Mouse (Mus musculus) heart, adult 18-20 months (tissue): ENCODE data around the gene Myh14. TPM values are rescaled to one million over a fixed set of nuclear protein-coding genes. Genes with fewer than 3 reads are reported as not detected.

Experiments
- DNase-seq, 2 experiments: peaks; one replicate each; pipeline ENCODE4 v3.0.0; 2021 to 2022; ENCODE audit warnings: mixed read lengths in 1 of 2
- total RNA-seq, 2 experiments: library from RNA; stranded (reverse); gene quantifications; 2 replicates each; pipeline ENCODE4 v1.2.3; 2021

The Myh14 gene
- total RNA-seq, 2 experiments from 2014 or later, result 86.9 to 95.7 TPM

DNA sequence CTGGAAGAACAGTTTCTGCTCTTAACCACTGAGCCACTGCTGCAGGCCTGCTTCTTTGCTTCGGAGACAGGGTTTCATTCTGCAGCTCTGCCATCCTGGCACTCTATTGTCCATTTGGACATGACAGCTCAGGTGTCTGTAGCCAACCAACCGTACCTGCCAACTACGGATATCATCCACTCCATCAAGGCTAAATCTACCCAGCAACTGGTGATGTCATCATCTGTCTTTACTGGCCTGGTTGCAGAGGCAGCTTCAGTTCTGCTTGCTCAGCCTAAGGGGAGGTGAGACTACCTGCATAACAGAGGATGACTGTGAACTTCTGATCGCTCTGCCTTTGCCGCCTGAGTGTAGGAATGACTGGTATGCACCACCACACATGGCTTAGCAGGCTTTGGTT, 1.6 kb upstream of the Myh14 start:
- no peak for DNase-seq

DNA sequence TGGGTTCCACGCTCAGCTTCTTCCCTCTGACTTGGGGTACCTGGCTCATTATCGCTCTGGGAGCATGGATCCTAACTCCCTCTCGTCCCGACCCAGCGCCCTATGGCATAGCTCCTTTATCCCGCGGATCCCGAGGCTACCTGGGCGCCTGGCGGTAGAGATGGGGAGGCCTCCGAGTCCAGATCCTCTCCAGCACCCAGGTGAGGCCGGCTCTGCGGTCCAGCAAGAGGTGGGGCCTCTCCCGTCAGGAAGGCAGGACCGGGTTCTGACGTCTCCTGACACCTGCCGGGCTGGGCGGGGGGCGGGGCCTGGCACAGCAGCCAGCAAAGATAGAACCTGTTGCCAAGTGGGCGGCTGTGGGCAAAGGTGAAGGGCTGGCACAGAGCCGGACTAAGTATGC, 1.5 kb downstream of the Myh14 start:
- DNase-seq, result no peak

DNA sequence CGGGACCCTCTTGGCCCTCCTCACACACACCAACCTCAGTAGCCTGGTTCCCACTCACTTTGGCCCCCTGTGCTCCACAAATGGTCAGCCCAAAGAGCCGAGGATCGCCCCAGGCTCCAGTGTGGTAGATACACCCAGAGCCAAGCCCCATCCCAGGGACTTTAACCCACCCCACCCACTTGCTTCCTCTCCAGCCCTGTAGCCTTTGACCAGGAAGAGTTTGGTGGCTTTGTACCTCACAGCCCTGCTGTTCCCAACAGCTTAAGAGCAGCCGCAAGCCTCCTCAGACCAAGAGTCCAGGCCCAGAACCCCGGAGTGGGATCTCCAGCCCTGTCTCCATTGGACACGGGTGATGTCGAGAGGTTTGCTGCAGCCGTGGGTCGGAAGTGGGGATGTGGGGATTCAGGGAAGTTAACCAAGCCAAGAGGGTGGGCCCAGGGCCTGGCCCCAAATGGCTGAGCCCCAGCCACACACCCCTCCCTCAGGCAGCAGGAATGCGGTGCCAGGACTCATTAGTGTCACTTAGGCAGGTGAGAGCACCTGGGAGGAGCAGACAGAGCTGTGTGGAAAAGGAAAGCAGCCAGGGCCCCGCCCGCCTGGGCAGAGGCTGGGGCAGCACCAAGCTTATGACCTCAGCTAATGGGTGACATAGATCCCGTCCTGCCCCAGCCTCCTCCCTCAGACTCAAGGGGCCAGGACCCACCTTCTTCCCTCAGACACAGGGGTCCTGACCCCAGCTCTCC, 2.5 kb downstream of the Myh14 start:
- no peak for DNase-seq

DNA sequence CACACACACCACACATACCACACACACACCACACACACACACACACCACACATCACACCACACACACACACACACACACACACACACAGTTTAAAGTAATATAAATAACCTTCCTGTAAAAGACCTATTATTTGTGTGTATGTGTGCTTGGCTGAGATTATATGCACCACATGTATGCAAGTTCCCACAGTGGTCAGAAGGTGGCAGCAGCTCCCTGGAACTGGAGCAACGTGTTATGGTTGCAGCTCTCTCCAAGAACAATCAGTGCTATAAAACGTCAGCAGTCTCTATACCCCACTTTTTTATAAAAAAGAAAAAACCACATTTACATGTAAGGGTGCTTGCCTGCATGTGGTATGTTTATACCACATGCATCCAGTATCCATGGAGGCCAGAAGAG, 4.2 kb downstream of the Myh14 start:
- no peak for DNase-seq

DNA sequence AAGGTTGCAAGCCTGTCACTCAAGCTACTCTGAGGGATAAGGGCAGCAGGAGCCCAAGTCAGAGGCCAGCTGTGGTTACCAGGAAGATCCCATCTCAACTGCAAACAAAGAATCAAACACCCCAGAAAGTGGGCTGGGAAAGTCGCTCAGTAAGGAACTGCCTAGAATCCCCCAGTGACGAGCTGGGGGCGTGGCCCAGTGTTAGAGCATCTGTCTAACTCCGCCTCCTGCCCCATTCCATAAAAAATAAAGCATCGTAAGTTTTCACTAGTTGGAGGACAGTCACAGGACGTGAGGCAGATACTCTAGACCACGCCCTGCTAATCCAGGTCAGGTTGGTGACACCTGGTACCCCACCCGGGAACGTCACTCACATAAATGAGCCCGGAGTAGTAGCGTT, 5.9 kb downstream of the Myh14 start:
- DNase-seq, result no peak

DNA sequence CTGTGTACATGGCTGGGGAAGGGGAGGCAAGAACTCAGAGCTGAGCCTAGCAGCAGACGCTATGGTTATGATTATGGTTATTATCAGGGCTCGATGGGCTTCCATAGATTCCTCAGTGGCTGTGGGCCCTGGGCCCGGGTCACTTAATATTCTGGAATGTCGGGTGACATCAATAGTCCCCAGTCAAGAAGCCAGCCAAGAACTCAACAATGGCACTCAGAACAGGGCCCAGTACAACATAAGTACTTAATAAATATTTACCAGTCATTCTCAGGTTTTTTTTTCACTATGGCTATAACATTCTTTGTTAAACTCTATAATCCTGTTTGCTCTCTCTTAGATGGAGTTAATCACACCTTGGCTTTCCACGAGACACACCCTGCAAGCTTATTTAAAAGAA, 7.1 kb downstream of the Myh14 start:
- DNase-seq, result no peak

DNA sequence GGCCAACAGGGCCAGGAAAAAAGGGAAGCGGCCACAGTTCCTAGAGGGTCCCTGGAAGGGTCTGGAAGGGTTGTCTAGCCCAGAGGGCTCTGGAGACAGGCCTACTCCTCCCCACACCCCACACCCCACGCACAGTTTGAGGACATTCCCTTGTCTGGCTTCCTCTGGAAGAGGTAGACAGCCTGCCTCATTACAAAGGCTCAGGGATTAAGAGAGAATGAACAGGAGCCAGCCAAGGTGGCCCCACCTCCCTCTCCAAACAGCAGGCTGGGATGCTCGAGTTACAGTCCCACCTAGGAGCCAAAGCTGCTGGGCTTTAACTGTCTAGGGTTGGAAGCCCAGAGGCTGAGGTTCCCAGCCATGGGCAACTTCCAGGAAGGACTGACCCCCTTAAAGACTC, 8.1 kb downstream of the Myh14 start:
- no peak for DNase-seq

DNA sequence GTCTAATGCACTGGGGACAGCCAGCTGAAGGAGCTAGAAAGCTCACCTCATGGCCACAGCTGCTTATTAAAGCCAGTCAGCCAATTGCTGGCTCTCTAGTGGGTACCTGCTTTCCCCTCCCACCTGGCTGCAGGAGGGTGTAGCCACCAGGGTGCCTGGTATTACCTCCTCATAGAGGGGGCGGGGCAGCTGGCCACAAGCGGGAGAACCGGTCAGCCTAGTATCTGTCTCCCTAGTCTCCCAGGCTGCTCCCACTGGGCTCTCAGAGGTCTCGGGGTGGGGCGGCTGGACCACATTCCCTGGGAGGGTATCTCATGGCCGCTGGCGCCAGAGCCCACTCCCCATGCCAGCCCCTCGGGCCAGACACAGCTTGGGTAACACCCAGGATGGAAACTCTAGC, 8.5 kb downstream of the Myh14 start:
- no peak for DNase-seq

DNA sequence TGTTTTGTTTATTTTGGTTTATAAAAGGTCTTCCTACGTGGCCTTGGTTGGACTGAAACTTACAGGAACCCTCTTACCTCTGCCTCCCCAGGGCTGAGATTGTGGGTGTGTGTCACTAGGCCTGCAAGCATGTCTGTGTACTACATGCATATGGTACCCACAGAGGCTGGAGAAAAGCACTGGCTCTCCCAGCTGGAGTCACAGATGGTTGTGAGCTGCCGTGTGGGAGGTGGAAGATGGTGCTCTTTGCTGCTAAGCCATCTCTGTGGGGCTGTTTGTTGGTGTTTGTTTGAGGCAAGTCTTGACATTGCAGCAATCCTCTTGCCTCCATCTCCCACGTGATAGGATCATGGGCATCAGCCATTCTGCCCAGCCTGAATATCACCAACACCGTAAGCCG, 9.4 kb downstream of the Myh14 start:
- DNase-seq, result no peak

DNA sequence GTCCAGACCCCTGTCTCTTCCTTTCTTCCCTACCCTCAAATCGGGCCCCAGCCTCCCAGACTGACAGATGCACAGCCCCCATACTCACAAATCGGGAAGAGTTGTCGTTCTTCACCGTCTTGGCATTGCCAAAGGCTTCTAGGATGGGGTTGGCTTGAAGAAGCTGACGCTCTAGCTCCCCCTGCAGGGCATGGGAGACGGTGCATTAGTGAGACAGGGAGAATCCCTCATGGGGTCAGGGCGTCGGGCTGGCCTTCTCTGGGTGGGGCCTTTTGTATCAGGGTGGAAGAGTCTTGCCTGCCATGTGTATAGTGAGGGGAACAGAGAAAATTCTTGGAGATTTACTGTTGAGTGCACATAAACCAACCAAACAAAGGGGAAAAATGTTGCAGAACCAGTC, 15.1 kb downstream of the Myh14 start:
- peak; percentile 36 to 72 for DNase-seq

DNA sequence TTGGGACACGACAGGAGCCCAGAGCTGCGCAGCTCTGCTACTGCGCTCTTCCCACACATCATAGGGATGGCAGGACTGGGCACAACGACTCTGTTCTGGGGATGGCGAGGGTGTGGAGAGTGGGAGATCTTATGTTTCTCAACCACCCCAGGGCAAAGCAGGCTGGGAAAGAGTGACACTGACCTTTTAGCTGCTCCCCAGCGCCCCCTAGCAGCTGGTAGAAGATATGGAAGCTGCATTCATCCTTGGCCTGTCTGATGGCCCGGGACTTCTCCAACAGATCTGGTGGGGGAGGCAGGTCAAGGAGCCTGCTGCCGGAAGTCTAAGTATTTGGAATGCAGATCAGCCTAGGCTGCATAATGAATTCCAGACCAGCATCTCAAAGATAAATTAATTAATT, 16.9 kb downstream of the Myh14 start:
- DNase-seq, result no peak

DNA sequence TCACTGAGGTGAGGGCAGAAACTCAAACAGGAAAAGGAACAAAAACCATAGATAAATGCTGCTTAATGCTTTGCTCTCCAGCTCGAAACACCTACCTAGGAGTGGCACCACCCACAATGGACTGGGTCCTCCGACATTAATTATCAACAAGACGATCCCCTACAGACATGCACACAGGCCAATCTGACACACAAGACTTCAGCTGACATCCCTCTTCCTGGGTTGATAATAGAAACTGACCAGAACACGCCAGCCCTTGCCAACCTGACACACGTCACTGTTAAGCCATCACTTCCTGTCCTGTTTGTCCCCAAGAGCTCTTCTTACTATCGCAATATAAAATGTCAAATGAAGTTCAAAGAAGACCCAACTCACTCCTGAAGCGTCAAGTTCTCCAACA, 19.2 kb downstream of the Myh14 start:
- no peak for DNase-seq

DNA sequence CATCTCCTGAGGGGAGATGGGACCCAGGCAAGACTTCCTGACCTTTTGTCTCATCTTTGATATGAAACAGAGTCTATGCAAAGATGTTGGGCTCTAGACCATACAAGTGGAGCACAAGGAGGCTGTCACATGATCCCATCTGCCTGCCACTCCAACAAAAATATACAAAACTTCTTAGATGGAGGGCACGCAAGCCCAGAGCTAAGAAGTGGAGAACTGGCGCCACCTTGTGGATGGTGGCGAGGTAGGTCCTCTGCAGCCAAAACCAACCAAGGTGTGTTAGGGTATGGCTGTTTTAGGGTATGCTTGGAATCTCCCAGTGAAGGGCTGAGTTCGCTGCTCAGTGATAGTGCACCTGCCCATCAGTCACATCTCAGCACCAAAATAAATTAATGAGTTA, 20.7 kb downstream of the Myh14 start:
- peak in 1 of 2 experiments; percentile 64 for DNase-seq

DNA sequence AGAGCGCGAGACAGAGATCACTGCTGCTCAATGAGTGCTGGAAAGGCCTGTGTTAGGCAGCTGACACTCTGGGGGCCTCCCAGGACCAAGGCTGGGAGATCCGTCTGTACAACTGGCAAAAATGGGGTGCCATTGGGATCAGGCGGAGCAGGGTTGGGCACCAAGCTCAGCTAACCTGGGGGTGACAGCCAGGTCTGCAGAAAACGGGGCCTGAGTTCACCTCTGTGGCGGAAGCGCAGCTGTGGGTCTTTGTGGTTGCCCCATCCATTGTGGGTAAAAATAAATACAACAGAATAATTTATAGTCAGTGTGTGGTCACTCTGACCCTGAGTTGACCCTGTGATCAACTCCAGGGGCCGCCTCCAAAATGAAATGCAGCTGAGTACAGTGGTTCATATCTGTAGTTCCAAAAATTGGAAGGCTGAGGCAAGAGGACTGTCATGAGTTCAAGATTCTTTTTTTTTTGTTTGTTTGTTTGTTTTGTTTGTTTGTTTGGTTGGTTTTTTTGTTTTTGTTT, 21.5 kb downstream of the Myh14 start:
- DNase-seq, result peak in 1 of 2 experiments; percentile 10

DNA sequence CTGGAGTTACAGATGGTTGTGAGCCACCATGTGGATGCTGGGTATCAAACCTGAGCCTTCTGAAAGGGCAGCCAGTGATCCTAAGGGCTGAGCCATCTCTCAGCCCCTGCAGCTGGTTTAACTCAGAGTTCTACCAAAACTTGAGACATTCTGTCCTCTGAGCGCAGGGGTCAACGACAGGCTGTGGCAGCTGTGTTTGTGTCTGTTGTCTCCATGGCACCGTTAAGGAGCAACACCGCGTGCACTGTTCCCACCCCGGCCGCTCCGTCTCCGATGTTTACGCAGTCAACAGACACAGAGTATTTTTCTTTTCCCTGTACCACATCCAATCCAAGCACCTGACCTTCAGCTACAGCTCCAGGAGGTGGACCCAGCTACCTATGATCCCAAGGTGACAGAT, 22.9 kb downstream of the Myh14 start:
- peak; percentile 63 for DNase-seq

DNA sequence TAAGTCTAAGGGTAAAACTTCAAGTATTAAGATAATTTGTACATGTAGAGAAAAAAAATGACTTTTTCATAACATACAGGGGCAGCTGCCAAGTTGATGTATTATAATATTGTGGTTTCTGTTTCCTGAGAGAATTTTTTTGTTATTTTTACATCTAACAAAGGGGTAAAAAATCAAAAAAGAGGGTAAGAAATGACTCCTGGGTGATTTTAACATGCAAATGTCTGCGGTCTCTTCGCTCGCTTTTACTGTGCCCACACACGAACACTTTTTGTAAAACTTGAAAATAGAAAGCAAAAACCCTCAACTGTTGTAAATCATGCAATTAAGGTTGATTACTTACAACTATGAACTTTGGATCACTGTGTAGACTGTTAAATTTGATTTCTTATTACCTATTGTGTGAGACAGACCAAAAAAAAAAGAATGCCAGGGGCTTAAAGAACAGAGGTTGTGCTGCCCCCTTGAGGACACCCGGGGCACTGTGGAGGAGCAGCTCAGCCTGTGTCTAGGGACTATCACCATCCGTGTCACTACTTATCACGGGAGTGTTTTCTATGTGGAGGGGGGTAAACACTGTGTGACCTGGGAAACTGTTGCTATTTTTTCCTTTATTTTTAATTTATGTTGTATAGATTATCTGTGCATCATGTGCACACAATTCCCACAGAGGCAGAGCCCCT, 23.5 kb downstream of the Myh14 start:
- DNase-seq, result peak; percentile 61 to 85

DNA sequence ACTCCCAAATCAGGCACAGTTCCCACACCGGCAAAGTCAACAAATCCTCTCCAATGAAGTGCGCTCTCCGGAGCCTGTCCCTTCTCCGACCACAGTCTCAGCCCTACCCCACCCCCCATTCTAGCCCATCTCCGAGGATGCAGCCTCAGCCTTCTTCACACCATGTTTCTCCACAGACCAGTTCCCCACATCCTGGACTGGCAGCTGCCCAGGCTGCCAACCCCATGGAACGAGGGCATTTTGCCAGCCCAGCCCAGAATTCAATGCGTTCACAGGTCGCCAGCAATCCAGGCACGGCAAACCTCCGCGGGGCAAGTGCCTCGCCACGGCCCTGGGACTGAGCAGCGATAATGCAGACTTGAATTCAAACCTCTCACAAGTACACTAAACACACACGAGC, 24.7 kb downstream of the Myh14 start:
- peak; percentile 45 to 61 for DNase-seq

DNA sequence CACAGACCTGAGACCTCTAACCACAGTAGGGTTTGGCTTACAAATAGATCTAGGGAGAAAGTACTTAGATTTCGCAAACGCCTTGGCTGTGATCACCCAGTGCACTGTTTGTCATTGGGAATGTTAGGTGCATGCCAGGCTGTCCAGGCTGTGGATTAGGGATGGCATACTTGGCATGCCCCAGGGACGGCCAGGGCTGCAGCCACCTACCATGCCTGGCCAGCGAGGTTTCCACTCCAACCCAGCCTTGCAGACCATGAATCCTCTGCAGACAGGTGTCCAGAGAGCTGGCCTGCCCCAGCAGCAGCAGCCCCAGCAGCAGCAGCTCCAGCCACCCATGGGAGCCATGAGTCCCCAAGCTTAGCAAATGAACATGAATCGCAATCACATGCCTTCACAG, 25.4 kb downstream of the Myh14 start:
- DNase-seq, result peak; percentile 19 to 28

DNA sequence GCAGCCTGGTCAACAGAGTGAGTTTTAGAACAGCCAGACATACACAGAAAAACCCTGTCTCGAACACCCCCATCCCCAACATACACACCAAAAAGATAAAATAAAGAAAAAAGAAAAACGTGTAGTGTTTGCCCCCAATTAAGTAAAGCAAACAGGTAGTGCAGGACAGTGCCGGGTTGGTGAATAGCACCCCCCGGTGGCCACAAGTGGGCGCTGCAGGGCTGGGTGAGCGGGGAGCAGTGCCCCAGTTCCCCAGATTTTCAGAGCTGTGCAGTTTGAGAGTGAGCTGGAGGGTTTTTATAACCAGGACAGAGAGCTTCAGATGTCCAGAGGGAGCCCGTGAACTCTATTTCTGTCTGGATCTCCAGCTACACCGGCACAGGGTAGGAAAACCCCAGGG, 28.8 kb downstream of the Myh14 start:
- peak in 1 of 2 experiments; percentile 33 for DNase-seq

DNA sequence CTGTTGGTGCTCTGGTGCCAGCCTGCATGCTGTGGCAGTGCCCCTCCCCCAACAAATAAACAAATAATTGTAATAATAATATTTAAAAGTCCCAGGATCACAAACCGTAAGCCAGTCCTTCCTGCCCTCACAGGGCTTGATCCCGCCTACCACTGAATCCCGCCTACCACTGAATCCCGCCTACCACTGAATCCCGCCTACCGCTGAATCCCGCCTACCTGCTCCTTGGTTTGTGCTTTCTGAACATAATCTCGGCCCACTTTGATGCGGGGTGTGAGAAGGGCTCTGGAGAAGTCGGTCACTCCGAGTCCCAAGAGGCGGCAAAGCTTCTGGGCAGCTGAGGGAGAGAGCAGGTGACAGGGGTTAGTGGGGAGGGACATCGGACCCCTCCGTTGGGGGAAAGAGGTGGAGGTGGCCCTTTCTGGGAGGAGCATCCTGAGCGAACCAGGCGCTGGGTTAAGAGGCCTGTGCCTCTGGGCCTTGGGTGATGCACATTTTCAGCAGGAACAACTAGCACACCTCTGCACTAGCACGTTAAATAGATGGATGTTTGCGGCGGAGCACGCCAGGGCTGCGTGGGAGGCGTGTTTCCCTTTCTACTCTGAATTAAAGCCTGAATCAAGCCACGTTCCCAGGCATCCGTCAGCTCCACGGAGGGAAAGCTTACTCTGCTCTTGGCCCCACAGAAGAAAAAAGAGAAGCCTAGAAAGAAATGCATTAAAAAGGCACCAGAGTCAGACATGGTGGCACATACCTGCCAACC, 29.6 kb downstream of the Myh14 start:
- no peak for DNase-seq

DNA sequence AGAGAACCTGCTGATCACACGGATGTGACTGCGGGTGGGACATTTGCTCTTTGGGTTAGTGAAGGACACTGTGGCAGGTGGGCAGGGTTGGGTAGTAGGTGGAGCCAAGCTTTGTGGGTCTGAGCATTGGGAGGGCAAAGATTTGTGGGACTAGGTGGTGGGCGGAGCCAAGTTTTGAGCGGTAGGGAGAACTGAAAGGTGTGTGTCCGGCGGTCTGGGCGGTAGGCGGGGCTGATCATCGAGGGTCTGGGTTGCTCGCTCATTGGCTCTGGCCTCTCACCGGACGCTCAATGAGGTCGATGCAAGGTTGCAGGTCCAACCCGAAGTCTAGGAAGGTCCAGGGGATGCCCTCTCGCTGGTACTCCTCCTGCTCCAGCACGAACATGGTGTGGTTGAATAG, 32.0 kb downstream of the Myh14 start:
- no peak for DNase-seq

DNA sequence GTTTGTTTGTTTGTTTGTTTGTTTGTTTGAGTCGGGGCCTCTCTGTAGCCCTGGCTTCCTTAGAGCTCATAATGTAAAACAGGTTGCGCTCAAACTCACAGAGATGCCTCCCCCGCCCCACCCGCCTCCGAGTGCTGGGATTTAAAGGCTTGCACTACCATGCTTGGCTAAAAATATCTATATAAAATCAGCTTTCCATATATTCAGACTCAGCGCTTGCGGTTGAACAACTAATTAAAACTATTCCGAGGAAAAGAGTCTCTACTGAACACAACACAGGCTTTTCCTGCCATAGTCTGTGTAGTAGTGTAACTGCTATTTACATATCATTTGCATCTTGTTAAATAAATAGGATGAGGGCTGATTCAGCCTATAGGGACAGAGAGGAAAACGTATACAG, 34.0 kb downstream of the Myh14 start:
- DNase-seq, result no peak

DNA sequence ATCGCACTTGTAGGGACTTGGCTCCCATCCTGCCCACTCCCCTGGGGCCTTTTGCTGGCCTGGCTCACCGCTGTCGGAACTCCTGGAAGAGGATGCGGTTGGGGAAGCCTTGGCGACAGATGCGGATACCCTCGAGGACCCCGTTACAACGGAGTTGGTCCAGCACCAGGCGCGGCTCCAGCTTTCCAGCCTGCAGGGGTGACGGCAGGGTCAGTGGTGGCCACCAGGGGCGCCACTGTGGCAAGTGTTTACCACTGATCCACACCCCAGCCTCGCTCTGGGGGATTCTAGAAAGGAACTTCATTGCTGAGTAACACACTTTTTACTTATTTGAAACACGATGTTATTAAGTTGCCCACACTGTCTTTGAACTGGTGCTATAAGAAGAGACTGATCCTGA, 37.2 kb downstream of the Myh14 start:
- DNase-seq, result peak in 1 of 2 experiments; percentile 7
